Mouse (Mus musculus) brain, embryonic 14.5 days (tissue): Measurements from ENCODE around the gene Frmd4b.

Experiments used
- CTCF ChIP-seq: fragments of 200-500 bp; IDR thresholded peaks from 2 replicates; pipeline ENCODE4 v1.5.1; 2012; ENCODE audit warnings: inconsistent platforms, mild to moderate bottlenecking, moderate library complexity, borderline replicate concordance; ENCODE audit not compliant: insufficient read depth, insufficient read length; ENCODE audit errors: extremely low read depth
- POLR2A ChIP-seq: fragments of 200-500 bp; IDR thresholded peaks from 2 replicates; pipeline ENCODE4 v1.6.1; 2012; ENCODE audit warnings: mild to moderate bottlenecking, inconsistent platforms, borderline replicate concordance; ENCODE audit not compliant: poor library complexity, insufficient read depth, insufficient read length, severe bottlenecking; ENCODE audit errors: extremely low read depth

GRCm38 (mm10) chr6:97266661-97267060 lies 350.7 kb downstream of the Frmd4b start:
- TF ChIP-seq POLR2A (no peak), CTCF (no peak)
